Mouse (Mus musculus) heart, embryonic 15.5 days (tissue): ENCODE results near the gene Ptprd. TPM values are rescaled to one million over a fixed set of nuclear protein-coding genes. Genes with fewer than 3 reads are reported as not detected.
A peak's percentile ranks its signal among the peaks of the same experiment; 100 is the strongest.

Experiments
- ATAC-seq: fragments of 200-750 bp; cut with Nextera tagmentation; replicated peaks from 2 replicates; pipeline ENCODE4 v1.8.0; 2017; ENCODE audit warnings: low read depth, moderate TSS enrichment; ENCODE audit not compliant: insufficient number of reproducible peaks, insufficient read depth, low FRiP score
- H3K27ac ChIP-seq: fragments of 300-500 bp; sonication (generic); 2 replicates; pipeline ENCODE4 v1.5.1; 2015; ENCODE audit warnings: mild to moderate bottlenecking, inconsistent platforms
- H3K27me3 ChIP-seq: fragments of 300-500 bp; sonication (generic); 2 replicates; pipeline ENCODE4 v1.6.1; 2015; ENCODE audit warnings: inconsistent platforms
- H3K36me3 ChIP-seq: fragments of 300-500 bp; sonication (generic); 2 replicates; pipeline ENCODE4 v1.6.1; 2015; ENCODE audit warnings: mild to moderate bottlenecking, inconsistent platforms
- H3K4me1 ChIP-seq: fragments of 300-500 bp; sonication (generic); replicated peaks from 2 replicates; pipeline ENCODE4 v1.6.1; 2015; ENCODE audit warnings: inconsistent platforms
- H3K4me2 ChIP-seq: fragments of 300-500 bp; sonication (generic); 2 replicates; pipeline ENCODE4 v1.6.1; 2015; ENCODE audit warnings: inconsistent platforms, mild to moderate bottlenecking, moderate library complexity
- H3K4me3 ChIP-seq: fragments of 300-500 bp; sonication (generic); 2 replicates; pipeline ENCODE4 v1.5.1; 2015; ENCODE audit warnings: mild to moderate bottlenecking, inconsistent platforms
- H3K9ac ChIP-seq: fragments of 300-500 bp; sonication (generic); 2 replicates; pipeline ENCODE4 v1.6.1; 2015; ENCODE audit warnings: mild to moderate bottlenecking, inconsistent platforms
- H3K9me3 ChIP-seq: fragments of 300-500 bp; sonication (generic); replicated peaks from 2 replicates; pipeline ENCODE4 v1.6.1; 2016; ENCODE audit warnings: inconsistent platforms
- WGBS: fragments of 180-500 bp; shearing (Covaris S2); methylation state at CpG from one replicate; pipeline ENCODE4 v1.1.7; 2015; ENCODE audit warnings: mixed read lengths; 5-methylcytosine and 5-hydroxymethylcytosine counted together
- polyA plus RNA-seq: library from polyadenylated mRNA; unstranded; fragments of >200 nt; fragmentation: Nextera tagmentation; extraction: Ambion mirVana; gene quantifications from 2 replicates; pipeline ENCODE4 v1.2.1, GENCODE M21; 2015

The Ptprd gene
- polyA plus RNA-seq, 1 experiment from 2014 or later, result 9.4 TPM

DNA sequence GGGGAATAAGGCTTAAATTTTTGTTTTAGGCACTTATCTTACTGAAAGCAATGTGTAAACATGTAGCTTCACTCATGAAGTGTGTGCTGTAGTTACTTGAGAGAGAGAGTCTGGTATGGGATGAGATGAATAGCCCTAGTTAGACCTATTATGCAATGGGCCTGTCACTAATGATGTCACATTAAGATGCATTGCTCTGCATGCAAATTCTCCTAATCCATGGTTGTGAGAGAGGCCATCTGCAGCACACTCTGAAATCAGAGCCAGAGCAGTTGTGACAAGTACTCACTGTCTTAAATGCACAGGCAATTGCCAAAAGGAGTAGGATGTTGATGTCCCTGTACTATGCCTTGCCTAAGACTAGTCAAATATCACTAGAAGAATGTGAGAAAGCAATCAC lies 850.0 kb downstream of the Ptprd start:
- Histone ChIP-seq H3K4me1 (no peaks in the 10 kb centered on the region), H3K4me3 (no peak overlapping the region), H3K27ac (no peak overlapping the region), H3K36me3 (no peaks in the 10 kb centered on the region), H3K9ac (no peak overlapping the region), H3K9me3 (no peaks in the 10 kb centered on the region), H3K27me3 (no peaks in the 10 kb centered on the region), H3K4me2 (no peak overlapping the region)
- ATAC-seq, result no peak

- Histone ChIP-seq H3K36me3 (no peaks in the 10 kb centered on the region), H3K4me3 (no peak overlapping the region), H3K27ac (no peak overlapping the region), H3K27me3 (no peaks in the 10 kb centered on the region), H3K4me2 (no peak overlapping the region), H3K9ac (no peak overlapping the region), H3K4me1 (no peaks in the 10 kb centered on the region), H3K9me3 (no peaks in the 10 kb centered on the region)
- WGBS, result 81% methylated on average over 4 of the region's 4 CpGs
- ATAC-seq, result no peak
Measured at GRCm38 (mm10) chr4:77327198-77327597, 884.6 kb downstream of the Ptprd start.

GRCm38 (mm10) chr4:77317060-77317680 lies 894.6 kb downstream of the Ptprd start:
- WGBS, result 68% methylated on average over 10 of the region's 10 CpGs
- Histone ChIP-seq H3K27ac (no peak overlapping the region), H3K36me3 (no peaks in the 10 kb centered on the region), H3K4me1 (no peaks in the 10 kb centered on the region), H3K9me3 (no peaks in the 10 kb centered on the region), H3K27me3 (no peaks in the 10 kb centered on the region), H3K4me3 (no peak overlapping the region), H3K4me2 (no peak overlapping the region), H3K9ac (no peak overlapping the region)
- ATAC-seq, result no peak

- Histone ChIP-seq H3K4me3 (no peak overlapping the region), H3K9ac (no peak overlapping the region), H3K36me3 (no peaks in the 10 kb centered on the region), H3K9me3 (no peaks in the 10 kb centered on the region), H3K4me2 (no peak overlapping the region), H3K4me1 (no peaks in the 10 kb centered on the region), H3K27ac (no peak overlapping the region), H3K27me3 (no peaks in the 10 kb centered on the region)
- no peak for ATAC-seq
- WGBS, result 62% methylated on average over 2 of the region's 2 CpGs
Measured at GRCm38 (mm10) chr4:77316644-77317043, 895.1 kb downstream of the Ptprd start.

DNA sequence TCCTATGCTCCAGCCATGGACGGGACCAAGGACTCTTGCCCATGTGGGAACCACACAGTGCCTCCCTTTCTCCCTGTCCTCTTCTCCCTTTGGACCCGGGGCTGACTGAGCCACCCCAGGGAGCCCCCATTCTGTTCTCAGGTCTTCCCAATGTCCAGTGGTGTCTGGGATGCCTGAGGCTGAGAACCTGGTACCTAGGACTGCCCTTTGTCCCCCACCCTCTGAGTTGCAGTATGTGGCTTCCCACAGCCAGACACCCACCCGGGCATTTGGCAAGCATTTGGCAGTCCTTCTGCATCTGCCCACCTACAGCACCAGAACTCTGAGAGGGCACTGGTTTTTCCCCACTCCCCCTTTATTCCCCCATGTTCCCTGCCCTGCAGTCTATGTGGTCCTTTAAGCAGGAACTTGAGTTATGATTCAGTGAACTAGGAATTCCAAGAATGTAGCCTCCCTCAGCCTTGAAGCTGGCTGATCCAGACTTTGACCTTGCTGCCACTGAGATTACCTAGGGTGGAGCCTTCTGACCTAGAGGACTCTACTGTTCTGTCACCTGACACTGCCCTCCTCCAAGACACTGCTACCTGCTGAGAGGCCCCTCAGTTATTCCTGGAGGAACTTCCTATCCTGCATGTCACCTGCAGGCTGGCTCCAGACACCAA lies 901.5 kb downstream of the Ptprd start:
- Histone ChIP-seq H3K27ac (no peak overlapping the region), H3K4me2 (no peak overlapping the region), H3K36me3 (no peaks in the 10 kb centered on the region), H3K9ac (no peak overlapping the region), H3K4me1 (no peaks in the 10 kb centered on the region), H3K9me3 (no peaks in the 10 kb centered on the region), H3K27me3 (no peaks in the 10 kb centered on the region), H3K4me3 (no peak overlapping the region)
- WGBS, result 68% methylated on average over 3 of the region's 3 CpGs
- ATAC-seq, result peak; percentile 14; the same call in 1 of the 2 replicates

- WGBS, result 89% methylated on average over 1 of the region's 1 CpGs
- no peaks in the 10 kb centered on the region for H3K9me3 ChIP-seq
- H3K27ac ChIP-seq, result no peak overlapping the region
- H3K4me3 ChIP-seq, result no peak overlapping the region
- no peak overlapping the region for H3K4me2 ChIP-seq
- no peaks in the 10 kb centered on the region for H3K36me3 ChIP-seq
- H3K9ac ChIP-seq, result no peak overlapping the region
- no peaks in the 10 kb centered on the region for H3K4me1 ChIP-seq
- no peaks in the 10 kb centered on the region for H3K27me3 ChIP-seq
- ATAC-seq, result no peak
Measured at GRCm38 (mm10) chr4:77283423-77283822, 928.3 kb downstream of the Ptprd start.

DNA sequence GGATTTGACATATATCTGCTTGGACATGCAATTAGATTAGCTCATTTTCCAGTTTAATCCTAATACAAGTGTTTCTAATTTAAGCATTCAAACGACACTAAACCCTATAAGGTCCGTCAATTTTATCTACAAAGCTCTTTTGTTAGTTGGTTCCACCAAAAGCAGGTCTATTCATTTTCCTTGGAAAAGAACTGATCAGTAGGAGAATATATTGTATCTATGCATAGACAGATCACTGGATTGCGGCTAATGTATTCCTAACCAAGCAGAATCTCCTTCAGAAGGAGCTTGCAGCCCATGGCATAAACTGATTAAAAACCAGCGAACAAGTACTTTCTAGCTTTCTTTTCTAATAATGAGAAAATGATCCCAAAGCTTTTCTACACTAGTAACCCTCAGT lies 933.8 kb downstream of the Ptprd start:
- H3K27ac ChIP-seq, result no peak overlapping the region
- no peak overlapping the region for H3K4me3 ChIP-seq
- ATAC-seq, result no peak
- H3K9ac ChIP-seq, result no peak overlapping the region
- H3K4me2 ChIP-seq, result no peak overlapping the region
- H3K4me1 ChIP-seq, result no peaks in the 10 kb centered on the region
- no peaks in the 10 kb centered on the region for H3K36me3 ChIP-seq
- 61% methylated on average over 4 of the region's 4 CpGs for WGBS
- H3K27me3 ChIP-seq, result no peaks in the 10 kb centered on the region
- H3K9me3 ChIP-seq, result no peaks in the 10 kb centered on the region

GRCm38 (mm10) chr4:77259972-77260290 lies 951.8 kb downstream of the Ptprd start:
- WGBS, result 56% methylated on average over 1 of the region's 1 CpGs
- Histone ChIP-seq H3K4me2 (peak overlapping the region; percentile 47; the same call in 1 of the 2 replicates), H3K9me3 (no peaks in the 10 kb centered on the region), H3K36me3 (no peaks in the 10 kb centered on the region), H3K9ac (no peak overlapping the region), H3K4me3 (no peak overlapping the region), H3K27ac (peak overlapping the region; percentile 46; the same call in 1 of the 2 replicates), H3K27me3 (no peaks in the 10 kb centered on the region), H3K4me1 (no peaks in the 10 kb centered on the region)
- no peak for ATAC-seq

- H3K4me2 ChIP-seq, result peak overlapping the region; percentile 47
- ATAC-seq, result peak; percentile 74; the same call in 1 of the 2 replicates
- no peaks in the 10 kb centered on the region for H3K27me3 ChIP-seq
- H3K27ac ChIP-seq, result peak overlapping the region; percentile 46; the same call in 1 of the 2 replicates
- 30% methylated on average over 8 of the region's 8 CpGs for WGBS
- H3K36me3 ChIP-seq, result no peaks in the 10 kb centered on the region
- no peaks in the 10 kb centered on the region for H3K4me1 ChIP-seq
- 0 out of 2 replicates have a peak overlapping the region, but pooled peaks have one; percentile 13 for H3K4me3 ChIP-seq
- H3K9me3 ChIP-seq, result no peaks in the 10 kb centered on the region
- no peak overlapping the region for H3K9ac ChIP-seq
Measured at GRCm38 (mm10) chr4:77259250-77259971, 952.4 kb downstream of the Ptprd start.

GRCm38 (mm10) chr4:77251188-77251587 lies 960.6 kb downstream of the Ptprd start:
- WGBS, result 66% methylated on average over 4 of the region's 4 CpGs
- ATAC-seq, result no peak
- H3K4me2 ChIP-seq, result no peak overlapping the region
- no peak overlapping the region for H3K9ac ChIP-seq
- no peak overlapping the region for H3K27ac ChIP-seq
- no peaks in the 10 kb centered on the region for H3K9me3 ChIP-seq
- no peak overlapping the region for H3K4me3 ChIP-seq
- no peaks in the 10 kb centered on the region for H3K36me3 ChIP-seq
- no peaks in the 10 kb centered on the region for H3K27me3 ChIP-seq
- no peaks in the 10 kb centered on the region for H3K4me1 ChIP-seq

GRCm38 (mm10) chr4:77249801-77250200 lies 962.0 kb downstream of the Ptprd start:
- 52% methylated on average over 1 of the region's 1 CpGs for WGBS
- Histone ChIP-seq H3K4me3 (no peak overlapping the region), H3K27me3 (no peaks in the 10 kb centered on the region), H3K4me1 (no peaks in the 10 kb centered on the region), H3K9ac (no peak overlapping the region), H3K4me2 (no peak overlapping the region), H3K36me3 (no peaks in the 10 kb centered on the region), H3K9me3 (no peaks in the 10 kb centered on the region), H3K27ac (no peak overlapping the region)
- no peak for ATAC-seq
